In genomic region chr9:94732599-94733287, GRCm38 (mm10) we compare ENCODE assay signal across 9 mouse cellular contexts.
DNase-seq lines count a peak whose midpoint lies in the region; ATAC-seq and TF ChIP-seq lines count a peak whose summit lies in the region.
"Had no signal": no experiment of that assay in that cellular context is flagged by ENCODE, and none has a peak within 500 bp of the region (broad histone marks: within the 10 kb centered on the region; RNA-seq: fewer than 3 reads in every experiment).

No protein-coding gene starts in this region.

- H3K36me3 ChIP-seq in kidney, embryonic 15.5 days = no peaks in the 10 kb centered on the region
- no peaks in the 10 kb centered on the region for H3K36me3 ChIP-seq in kidney, adult 2 months (ENCODE audit: control insufficient read depth, insufficient read depth, low read length)
- no peaks in the 10 kb centered on the region for H3K36me3 ChIP-seq in hindbrain, embryonic 15.5 days

- intact Hi-C loops in left cerebral cortex, postnatal 36 days (cut with DNase I) = no loop called here

- H3K4me3 ChIP-seq in kidney, embryonic 15.5 days (replicated peaks) = no peak overlapping the region
- no peak overlapping the region for H3K4me3 ChIP-seq in kidney, adult 2 months (ENCODE audit: insufficient read depth, low read depth, low read length)
- no peak overlapping the region for H3K4me3 ChIP-seq in hindbrain, embryonic 15.5 days

- no peak overlapping the region for H3K27ac ChIP-seq in kidney, embryonic 15.5 days
- no peak overlapping the region for H3K27ac ChIP-seq in kidney, adult 2 months (ENCODE audit: insufficient read depth, low read depth, low read length)
- no peak overlapping the region for H3K27ac ChIP-seq in hindbrain, embryonic 15.5 days (replicated peaks)

- H3K9ac ChIP-seq in kidney, embryonic 15.5 days = no peak overlapping the region
- H3K9ac ChIP-seq in hindbrain, embryonic 15.5 days = no peak overlapping the region

- H3K4me2 ChIP-seq in kidney, embryonic 15.5 days = no peak overlapping the region
- no peak overlapping the region for H3K4me2 ChIP-seq in hindbrain, embryonic 15.5 days

- no peak for TF ChIP-seq CTCF in kidney, adult 2 months (conservative IDR thresholded peaks at IDR 0.05; ENCODE audit: insufficient read depth, insufficient read length, low read depth, low read length)

- 0 out of 2 replicates have a peak, but pooled peaks cover 6% of the 10 kb centered on the region for H3K4me1 ChIP-seq in kidney, embryonic 15.5 days
- no peaks in the 10 kb centered on the region for H3K4me1 ChIP-seq in kidney, adult 2 months (ENCODE audit: control insufficient read depth, insufficient read depth, low read length)
- peaks cover 4% of the 10 kb centered on the region; the same call in 1 of the 2 replicates for H3K4me1 ChIP-seq in hindbrain, embryonic 15.5 days (replicated peaks)

- 63% methylated on average over 8 of the region's 8 CpGs for WGBS in kidney, embryonic 15.5 days
- 62% methylated on average over 8 of the region's 8 CpGs for WGBS in kidney, adult 2 months
- WGBS in hindbrain, embryonic 15.5 days = 72% methylated on average over 8 of the region's 8 CpGs

- H3K27me3 ChIP-seq in kidney, embryonic 15.5 days = 0 out of 2 replicates have a peak, but pooled peaks cover 2% of the 10 kb centered on the region
- H3K27me3 ChIP-seq in kidney, adult 2 months (replicated peaks; ENCODE audit: control insufficient read depth, insufficient read depth, low read length) = no peaks in the 10 kb centered on the region
- no peaks in the 10 kb centered on the region for H3K27me3 ChIP-seq in hindbrain, embryonic 15.5 days

- no peak for DNase-seq in kidney, adult 2 months
- peak; percentile 7 for DNase-seq in retina, postnatal 1 day
- no peak for DNase-seq in retina, embryonic 14.5 days (ENCODE audit: low spot score)
- no peak for DNase-seq in right cerebral cortex, adult 18-20 months
- DNase-seq in left cerebral cortex, postnatal 36 days (ENCODE audit: low spot score in 2 of 2) = no peak
- DNase-seq: cerebellum, adult 11 months; lung, postnatal 14 days had no signal

- no peak for TF ChIP-seq POLR2A in kidney, adult 2 months (IDR thresholded peaks at IDR 0.05; ENCODE audit: low read depth, low read length)

- ATAC-seq in kidney, embryonic 15.5 days (replicated peaks; ENCODE audit: low FRiP score) = peak; percentile 40; the same call in 1 of the 2 replicates
- peak; percentile 49 for ATAC-seq in hindbrain, embryonic 15.5 days (ENCODE audit: low FRiP score, low read depth)

- no peaks in the 10 kb centered on the region for H3K9me3 ChIP-seq in kidney, embryonic 15.5 days (replicated peaks)
- no peaks in the 10 kb centered on the region for H3K9me3 ChIP-seq in hindbrain, embryonic 15.5 days
